Mouse (Mus musculus) lung, postnatal 0 days (tissue): ENCODE measurements around the gene Nup107.

ENCODE experiments used
- CTCF ChIP-seq: IDR thresholded peaks from 2 replicates; pipeline ENCODE4 v1.5.1; 2016; ENCODE audit warnings: antibody characterized with exemption, mild to moderate bottlenecking
- EP300 ChIP-seq: IDR thresholded peaks from 2 replicates; pipeline ENCODE4 v1.6.1; 2016; ENCODE audit warnings: antibody characterized with exemption, mild to moderate bottlenecking, control low read depth

GRCm38 (mm10) chr10:117829472-117830155 is 37.1 kb upstream of the Nup107 start:
- TF ChIP-seq EP300: no peak
- no peak for TF ChIP-seq CTCF
